Mouse (Mus musculus): ENCODE measurements around the gene Slc25a3. TPM values are rescaled to one million over a fixed set of nuclear protein-coding genes. Genes with fewer than 3 reads are reported as not detected.

The Slc25a3 gene
- total RNA-seq (2014; fragmentation: Nextera tagmentation) (375 and 407 TPM in 2 replicates), total RNA-seq (2017) (297 and 310 TPM in 2 replicates), polyA plus RNA-seq (2012) (508 and 619 TPM in 2 replicates)

GRCm38 (mm10) chr10:91123828-91124822 is at the start of gene Slc25a3:
Gene Slc25a3, minus strand, starts transcription at chr10:91124059.
- H3K4me3 ChIP-seq (ENCODE audit: low read depth, low read length), result peak within 1 kb of the TSS; percentile 88
- peaks cover 41% of the 10 kb centered on the region for H3K4me1 ChIP-seq (ENCODE audit: insufficient read depth, low read depth, low read length)
- ATAC-seq (ENCODE audit: extremely low read depth, insufficient number of reproducible peaks, low FRiP score, poor library complexity, severe bottlenecking) (peak; percentile 99), DNase-seq (ENCODE audit: low spot score) (peak; percentile 83)
- TF ChIP-seq CTCF (IDR thresholded peaks at IDR 0.05; ENCODE audit: low read depth, low read length) (no peak), TAL1 (conservative IDR thresholded peaks at IDR 0.05; ENCODE audit: low read depth, low read length) (no peak), POLR2AphosphoS5 (IDR thresholded peaks at IDR 0.05; ENCODE audit: insufficient replicate concordance, low read depth, low read length) (no peak), GATA1 (IDR thresholded peaks at IDR 0.05; ENCODE audit: borderline replicate concordance, low read length) (no peak), GATA2 (IDR thresholded peaks at IDR 0.05; ENCODE audit: borderline replicate concordance, low read depth, low read length) (no peak)
- H3K27me3 ChIP-seq (ENCODE audit: insufficient read depth, low read length), result no peaks in the 10 kb centered on the region
- H3K9me3 ChIP-seq (replicated peaks), result no peaks in the 10 kb centered on the region
- peaks cover 34% of the 10 kb centered on the region for H3K36me3 ChIP-seq (replicated peaks)

GRCm38 (mm10) chr10:91172329-91173100 is 48.7 kb upstream of the Slc25a3 start:
- Histone ChIP-seq H3K36me3 (replicated peaks) (peaks cover 11% of the 10 kb centered on the region), H3K27me3 (ENCODE audit: insufficient read depth, low read length) (no peaks in the 10 kb centered on the region), H3K4me3 (ENCODE audit: low read depth, low read length) (peak overlapping the region; percentile 97), H3K4me1 (ENCODE audit: insufficient read depth, low read depth, low read length) (peaks cover 30% of the 10 kb centered on the region), H3K9me3 (replicated peaks) (no peaks in the 10 kb centered on the region)
- TF ChIP-seq TAL1 (conservative IDR thresholded peaks at IDR 0.05; ENCODE audit: low read depth, low read length), result no peak
- no peak for TF ChIP-seq GATA2 (IDR thresholded peaks at IDR 0.05; ENCODE audit: borderline replicate concordance, low read depth, low read length)
- no peak for TF ChIP-seq POLR2AphosphoS5 (IDR thresholded peaks at IDR 0.05; ENCODE audit: insufficient replicate concordance, low read depth, low read length)
- no peak for TF ChIP-seq CTCF (IDR thresholded peaks at IDR 0.05; ENCODE audit: low read depth, low read length)
- TF ChIP-seq GATA1 (IDR thresholded peaks at IDR 0.05; ENCODE audit: borderline replicate concordance, low read length), result no peak
- ATAC-seq (ENCODE audit: extremely low read depth, insufficient number of reproducible peaks, low FRiP score, poor library complexity, severe bottlenecking) (no peak), DNase-seq (ENCODE audit: low spot score) (no peak)

GRCm38 (mm10) chr10:91171455-91172328 is 47.8 kb upstream of the Slc25a3 start:
- Histone ChIP-seq H3K36me3 (replicated peaks) (peaks cover 18% of the 10 kb centered on the region), H3K9me3 (replicated peaks) (no peaks in the 10 kb centered on the region), H3K27me3 (ENCODE audit: insufficient read depth, low read length) (no peaks in the 10 kb centered on the region), H3K4me3 (ENCODE audit: low read depth, low read length) (peak overlapping the region; percentile 97), H3K4me1 (ENCODE audit: insufficient read depth, low read depth, low read length) (peaks cover 33% of the 10 kb centered on the region)
- ATAC-seq (ENCODE audit: extremely low read depth, insufficient number of reproducible peaks, low FRiP score, poor library complexity, severe bottlenecking) (peak; percentile 71), DNase-seq (ENCODE audit: low spot score) (peak; percentile 97)
- TF ChIP-seq GATA2 (IDR thresholded peaks at IDR 0.05; ENCODE audit: borderline replicate concordance, low read depth, low read length) (no peak), CTCF (IDR thresholded peaks at IDR 0.05; ENCODE audit: low read depth, low read length) (no peak)

- Histone ChIP-seq H3K36me3 (replicated peaks) (peaks cover 22% of the 10 kb centered on the region), H3K27me3 (ENCODE audit: insufficient read depth, low read length) (no peaks in the 10 kb centered on the region), H3K4me3 (ENCODE audit: low read depth, low read length) (peak overlapping the region; percentile 97), H3K9me3 (replicated peaks) (no peaks in the 10 kb centered on the region), H3K4me1 (ENCODE audit: insufficient read depth, low read depth, low read length) (peaks cover 32% of the 10 kb centered on the region)
- DNase-seq (ENCODE audit: low spot score) (no peak), ATAC-seq (ENCODE audit: extremely low read depth, insufficient number of reproducible peaks, low FRiP score, poor library complexity, severe bottlenecking) (no peak)
- TF ChIP-seq GATA2 (IDR thresholded peaks at IDR 0.05; ENCODE audit: borderline replicate concordance, low read depth, low read length) (no peak), GATA1 (IDR thresholded peaks at IDR 0.05; ENCODE audit: borderline replicate concordance, low read length) (no peak), POLR2AphosphoS5 (IDR thresholded peaks at IDR 0.05; ENCODE audit: insufficient replicate concordance, low read depth, low read length) (no peak), CTCF (IDR thresholded peaks at IDR 0.05; ENCODE audit: low read depth, low read length) (no peak), TAL1 (conservative IDR thresholded peaks at IDR 0.05; ENCODE audit: low read depth, low read length) (no peak)
Measured at GRCm38 (mm10) chr10:91171041-91171440, 47.2 kb upstream of the Slc25a3 start.

GRCm38 (mm10) chr10:91170143-91170941 is 46.5 kb upstream of the Slc25a3 start:
- Histone ChIP-seq H3K27me3 (ENCODE audit: insufficient read depth, low read length) (no peaks in the 10 kb centered on the region), H3K9me3 (replicated peaks) (no peaks in the 10 kb centered on the region), H3K4me1 (ENCODE audit: insufficient read depth, low read depth, low read length) (peaks cover 36% of the 10 kb centered on the region), H3K36me3 (replicated peaks) (peaks cover 28% of the 10 kb centered on the region), H3K4me3 (ENCODE audit: low read depth, low read length) (peak overlapping the region; percentile 97)
- DNase-seq (ENCODE audit: low spot score) (peak; percentile 56), ATAC-seq (ENCODE audit: extremely low read depth, insufficient number of reproducible peaks, low FRiP score, poor library complexity, severe bottlenecking) (peak; percentile 32; the same call in 1 of the 2 replicates)
- TF ChIP-seq TAL1 (conservative IDR thresholded peaks at IDR 0.05; ENCODE audit: low read depth, low read length), result no peak
- TF ChIP-seq POLR2AphosphoS5 (IDR thresholded peaks at IDR 0.05; ENCODE audit: insufficient replicate concordance, low read depth, low read length), result no peak
- no peak for TF ChIP-seq CTCF (IDR thresholded peaks at IDR 0.05; ENCODE audit: low read depth, low read length)
- TF ChIP-seq GATA2 (IDR thresholded peaks at IDR 0.05; ENCODE audit: borderline replicate concordance, low read depth, low read length), result no peak
- no peak for TF ChIP-seq GATA1 (IDR thresholded peaks at IDR 0.05; ENCODE audit: borderline replicate concordance, low read length)

All from G1E (cell line).